Mouse (Mus musculus): Measurements from ENCODE around the gene Cog3. TPM values are rescaled to one million over a fixed set of nuclear protein-coding genes. Genes with fewer than 3 reads are reported as not detected.

Gene Cog3
- polyA plus RNA-seq, 1 experiment from 2014 or later: 19.2 TPM

Other genes starting within 250 kb of the Cog3 start
- gene Spert, start 161.4 kb downstream of the Cog3 start, polyA plus RNA-seq (2016; fragmentation: Nextera tagmentation; extraction: Ambion mirVana): not detected in 2 replicates
- gene Erich6b, start 112.3 kb downstream of the Cog3 start, polyA plus RNA-seq (2016; fragmentation: Nextera tagmentation; extraction: Ambion mirVana): not detected in 2 replicates
- gene Slc25a30, start 32.5 kb upstream of the Cog3 start, polyA plus RNA-seq (2016; fragmentation: Nextera tagmentation; extraction: Ambion mirVana): 5.8 and 6.3 TPM in 2 replicates
- gene Tpt1, start 90.6 kb upstream of the Cog3 start, polyA plus RNA-seq (2016; fragmentation: Nextera tagmentation; extraction: Ambion mirVana): 805 and 934 TPM in 2 replicates
- 0.42 and 0.60 TPM in 2 replicates for gene Kctd4, start 200.5 kb upstream of the Cog3 start, polyA plus RNA-seq (2016; fragmentation: Nextera tagmentation; extraction: Ambion mirVana)

Data from midbrain, embryonic 10.5 days (tissue).